Mouse (Mus musculus) central nervous system, embryonic 14 days (tissue): ENCODE measurements around the gene Vps53. TPM values are rescaled to one million over a fixed set of nuclear protein-coding genes. Genes with fewer than 3 reads are reported as not detected.

Experiments used
- polyA plus RNA-seq: library from polyadenylated mRNA; depleted of rRNA; stranded (reverse); fragments of >200 nt; gene quantifications from 2 replicates; pipeline ENCODE4 v1.2.3, GENCODE M21; 2012; rRNA removed

Gene Vps53
- polyA plus RNA-seq = 47.3 and 49.3 TPM in 2 replicates

GRCm38 (mm10) chr11:76179495-76180145 is at the start of gene Vps53, which contains the start of gene Fam57a:
TSS of gene Vps53 (minus strand) at chr11:76179647.
TSS of gene Fam57a (plus strand) at chr11:76179671.

GRCm38 (mm10) chr11:76217390-76217800 is 37.9 kb upstream of the Vps53 start, which contains the start of the genes Dbil5 and Gemin4:
TSS of gene Dbil5 (plus strand) at chr11:76217608.
TSS of gene Gemin4 (minus strand) at chr11:76217664.

GRCm38 (mm10) chr11:76027139-76028071 is 152.0 kb downstream of the Vps53 start, which contains the start of gene Rflnb:
TSS of gene Rflnb (minus strand) at chr11:76027782.

GRCm38 (mm10) chr11:75999440-76000155 is 179.8 kb downstream of the Vps53 start, which contains the start of gene 1700016K19Rik:
TSS of gene 1700016K19Rik (plus strand) at chr11:75999912.

Other genes with a start within 250 kb of the Vps53 start
- gene Rph3al, start 241.2 kb downstream of the Vps53 start, polyA plus RNA-seq = 2.2 and 2.3 TPM in 2 replicates
- gene 1700016K19Rik, start 179.7 kb downstream of the Vps53 start, polyA plus RNA-seq = 4.0 and 4.1 TPM in 2 replicates
- gene Rflnb, start 151.9 kb downstream of the Vps53 start, polyA plus RNA-seq = 4.2 and 9.9 TPM in 2 replicates
- 26.4 and 27.5 TPM in 2 replicates for gene Fam57a, start within 50 bp of the Vps53 start, polyA plus RNA-seq
- 0.44 and 0.71 TPM in 2 replicates for gene Dbil5, start 38.0 kb upstream of the Vps53 start, polyA plus RNA-seq
- 9.8 and 10.7 TPM in 2 replicates for gene Gemin4, start 38.0 kb upstream of the Vps53 start, polyA plus RNA-seq
- gene Mrm3, start 64.1 kb upstream of the Vps53 start, polyA plus RNA-seq = 13.6 and 14.3 TPM in 2 replicates
- gene Glod4, start 64.1 kb upstream of the Vps53 start, polyA plus RNA-seq = 59.8 and 64.1 TPM in 2 replicates
- 33.6 and 41.1 TPM in 2 replicates for gene Nxn, start 219.5 kb upstream of the Vps53 start, polyA plus RNA-seq
- gene Timm22, start 227.3 kb upstream of the Vps53 start, polyA plus RNA-seq = 32.0 and 32.5 TPM in 2 replicates